Mouse (Mus musculus) thymus, postnatal 4 days (tissue): ENCODE data around the gene Fkbpl.

ENCODE experiments used
- DNase-seq: peaks from one replicate; pipeline ENCODE4 v3.0.0; 2021

Gene Fkbpl

DNA sequence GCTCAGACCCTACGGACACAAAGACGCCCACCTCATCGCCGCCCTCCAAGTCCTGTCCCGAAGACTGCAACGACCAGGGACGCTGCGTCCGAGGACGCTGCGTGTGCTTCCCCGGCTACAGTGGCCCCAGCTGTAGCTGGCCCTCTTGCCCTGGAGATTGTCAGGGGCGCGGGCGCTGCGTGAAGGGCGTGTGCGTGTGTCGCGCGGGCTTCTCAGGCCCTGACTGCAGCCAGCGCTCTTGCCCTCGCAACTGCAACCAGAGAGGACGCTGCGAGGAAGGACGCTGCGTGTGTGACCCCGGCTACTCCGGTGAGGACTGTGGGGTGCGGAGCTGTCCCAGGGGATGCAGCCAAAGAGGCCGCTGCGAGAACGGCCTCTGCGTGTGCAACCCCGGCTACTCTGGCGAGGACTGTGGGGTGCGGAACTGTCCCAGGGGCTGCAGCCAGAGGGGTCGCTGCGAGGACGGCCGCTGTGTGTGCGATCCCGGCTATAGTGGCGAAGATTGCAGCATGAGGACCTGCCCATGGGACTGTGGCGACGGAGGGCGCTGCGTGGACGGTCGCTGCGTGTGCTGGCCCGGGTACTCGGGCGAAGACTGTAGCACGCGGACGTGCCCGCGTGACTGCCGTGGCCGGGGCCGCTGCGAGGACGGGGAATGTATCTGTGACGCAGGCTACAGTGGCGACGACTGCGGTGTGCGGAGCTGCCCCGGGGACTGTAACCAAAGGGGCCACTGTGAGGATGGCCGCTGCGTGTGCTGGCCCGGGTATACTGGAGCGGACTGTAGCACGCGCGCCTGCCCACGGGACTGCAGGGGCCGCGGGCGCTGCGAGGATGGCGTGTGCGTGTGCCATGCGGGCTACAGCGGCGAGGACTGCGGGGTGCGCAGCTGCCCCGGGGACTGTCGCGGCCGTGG, 26.8 kb downstream of the Fkbpl start:
- no peak for DNase-seq

DNA sequence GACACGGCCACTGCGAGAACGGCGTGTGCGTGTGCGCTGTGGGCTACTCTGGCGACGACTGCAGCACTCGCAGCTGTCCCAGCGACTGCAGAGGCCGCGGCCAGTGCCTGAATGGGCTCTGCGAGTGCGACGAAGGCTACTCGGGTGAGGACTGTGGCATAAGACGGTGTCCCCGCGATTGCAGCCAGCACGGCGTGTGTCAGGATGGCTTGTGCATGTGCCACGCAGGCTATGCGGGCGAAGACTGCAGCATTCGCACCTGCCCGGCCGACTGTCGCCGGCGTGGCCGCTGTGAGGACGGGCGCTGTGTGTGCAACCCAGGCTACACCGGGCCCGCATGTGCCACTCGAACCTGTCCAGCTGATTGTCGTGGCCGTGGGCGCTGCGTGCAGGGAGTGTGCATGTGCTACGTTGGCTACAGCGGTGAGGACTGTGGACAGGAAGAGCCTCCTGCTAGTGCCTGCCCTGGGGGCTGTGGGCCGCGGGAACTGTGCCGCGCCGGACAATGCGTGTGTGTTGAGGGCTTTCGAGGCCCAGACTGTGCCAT, 27.8 kb downstream of the Fkbpl start:
- DNase-seq, result no peak

DNA sequence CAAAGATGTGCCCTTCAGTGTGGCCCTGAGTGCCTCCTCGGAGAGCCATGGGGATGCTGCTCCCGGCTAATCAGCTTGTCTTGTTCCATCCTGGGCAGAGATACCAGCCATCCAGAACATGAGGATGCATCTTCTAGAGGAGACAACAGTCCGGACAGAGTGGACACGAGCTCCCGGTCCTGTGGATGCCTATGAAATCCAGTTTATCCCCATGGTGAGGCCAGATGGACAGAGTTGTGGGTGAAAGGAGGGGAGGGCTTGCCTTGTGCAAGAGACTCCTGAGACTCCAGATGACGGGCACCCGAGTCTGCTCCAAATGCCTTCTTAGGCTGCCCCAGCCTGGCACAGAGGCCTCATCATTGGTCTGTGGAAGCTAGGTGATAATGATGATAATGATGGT, 28.6 kb downstream of the Fkbpl start:
- no peak for DNase-seq

DNA sequence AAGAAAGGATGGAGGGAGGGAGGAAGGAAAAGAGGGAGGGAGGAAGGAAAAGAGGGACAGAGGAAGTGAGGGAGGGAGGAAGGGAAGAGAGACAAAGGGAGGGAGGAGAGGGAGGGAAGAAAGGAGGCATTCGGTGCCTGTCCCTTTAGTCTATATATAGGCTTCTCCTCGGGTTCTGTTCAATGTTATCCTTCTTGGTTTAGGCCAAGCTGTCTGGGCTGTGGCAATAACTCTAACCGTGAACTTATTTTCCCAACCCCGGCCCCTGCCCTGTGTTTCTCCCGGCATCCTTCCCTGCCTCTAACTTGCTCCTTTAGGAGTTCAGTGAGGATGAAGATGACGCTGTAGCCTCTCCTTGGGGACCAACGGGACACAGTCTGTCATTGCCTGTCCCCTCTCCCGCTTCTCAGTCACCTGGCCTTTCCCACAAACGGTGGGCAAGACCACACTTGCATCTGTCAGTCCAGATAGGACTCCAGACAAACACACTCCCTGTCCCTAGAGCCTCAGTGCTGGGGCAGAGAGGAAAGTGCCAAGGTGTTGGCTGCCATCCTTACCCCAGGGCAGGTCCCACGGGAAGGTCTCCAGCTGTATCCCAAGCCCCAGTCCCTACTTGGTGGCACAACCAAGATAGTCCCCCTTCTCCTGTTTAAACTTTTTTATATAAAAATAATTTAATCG, 30.1 kb downstream of the Fkbpl start:
- no peak for DNase-seq

DNA sequence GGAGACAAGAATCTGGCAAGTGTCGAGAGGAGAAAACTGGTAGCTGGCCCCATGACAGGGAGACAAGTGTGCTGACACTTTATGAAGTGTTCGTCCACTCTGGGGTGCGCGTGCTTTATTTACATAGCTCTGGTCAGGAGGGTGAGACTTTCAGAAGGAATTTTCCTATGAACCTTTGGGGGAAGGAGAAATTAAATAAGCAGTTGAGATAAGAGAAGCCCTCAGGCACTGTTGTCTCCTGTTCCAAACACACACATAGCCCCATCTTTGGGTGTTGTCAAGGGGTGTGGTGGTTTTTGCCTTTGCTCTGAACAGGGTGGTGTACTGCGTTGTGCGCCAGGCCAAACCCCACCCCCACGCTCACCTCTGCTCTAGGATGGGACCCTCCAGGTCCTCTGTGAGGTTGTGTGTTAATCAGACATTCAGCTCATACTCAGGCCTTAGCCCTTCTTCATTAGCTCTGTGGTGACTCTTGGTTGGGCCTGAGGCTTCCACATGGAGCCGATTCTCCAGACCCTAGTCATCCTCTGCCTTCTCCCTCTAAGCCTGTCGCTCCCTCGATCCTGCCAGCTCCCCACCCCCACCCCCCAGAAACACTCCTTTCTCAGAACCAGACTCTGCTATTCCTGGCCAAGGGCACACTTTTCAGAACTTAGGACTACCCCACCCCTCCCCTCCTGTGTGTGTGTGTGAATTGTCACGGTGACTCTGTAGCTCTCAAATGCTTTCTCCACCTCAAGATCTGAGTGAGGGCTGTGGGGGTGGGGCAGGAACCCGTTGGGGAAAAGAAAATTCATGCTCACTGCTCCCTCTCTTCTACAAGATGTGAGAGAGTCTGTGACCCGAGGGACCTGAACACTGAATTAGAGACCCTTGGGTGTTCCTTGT, 30.9 kb downstream of the Fkbpl start:
- DNase-seq, result no peak

DNA sequence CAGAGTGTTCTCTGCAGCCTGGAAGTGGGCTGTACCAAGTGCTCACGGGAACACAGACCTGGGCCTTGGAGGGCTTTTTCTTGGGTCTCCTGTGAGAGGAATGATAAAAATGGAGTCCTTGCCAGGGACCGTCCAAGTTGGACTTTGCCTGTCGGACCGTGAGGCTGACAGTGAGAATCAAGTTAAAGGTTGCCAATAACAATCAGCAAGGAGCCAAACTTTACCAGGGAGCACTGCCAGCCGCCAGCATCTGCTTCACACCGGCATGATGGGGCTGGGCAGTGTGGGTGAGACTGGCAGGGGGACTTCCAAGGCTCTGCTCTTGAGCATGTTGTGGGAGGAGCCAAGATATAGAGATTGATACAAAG, 31.5 kb downstream of the Fkbpl start:
- DNase-seq, result no peak

DNA sequence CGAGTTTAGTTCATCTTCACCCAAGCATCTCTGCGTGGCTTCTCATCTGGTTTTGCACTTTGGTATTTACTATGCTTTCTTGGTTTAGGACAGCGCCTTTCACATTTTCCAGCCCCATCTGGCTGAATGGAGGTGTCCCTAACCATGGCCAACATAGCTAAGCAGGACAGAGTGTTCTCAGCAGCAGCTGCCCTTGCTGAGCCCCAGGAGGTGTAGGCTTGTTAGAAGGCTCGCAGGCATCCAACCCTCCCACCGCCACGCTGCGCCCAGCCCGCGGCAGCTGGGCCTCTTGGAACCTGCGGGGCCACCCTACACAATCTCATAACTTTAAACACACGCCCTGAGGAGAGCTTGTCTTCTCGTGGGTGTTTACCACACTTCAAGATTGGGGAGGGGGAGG, 32.1 kb downstream of the Fkbpl start:
- DNase-seq, result no peak

DNA sequence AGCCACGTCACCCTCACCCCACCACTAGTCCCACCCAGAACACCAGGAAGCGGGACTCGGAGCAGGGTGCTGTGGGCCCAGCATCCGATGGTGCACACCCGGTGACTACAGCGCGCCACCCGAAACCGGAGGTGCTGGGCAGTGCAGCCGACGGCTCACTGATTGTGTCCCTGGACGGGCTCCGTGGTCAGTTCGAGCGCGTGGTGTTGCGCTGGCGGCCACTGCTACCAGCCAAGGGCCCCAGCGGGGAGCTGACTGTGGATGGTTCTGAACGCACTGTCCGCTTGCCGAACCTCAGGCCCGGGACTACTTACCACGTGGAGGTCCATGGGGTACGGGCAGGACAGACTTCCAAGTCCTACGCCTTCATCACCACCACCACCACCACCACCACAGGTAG, 35.6 kb downstream of the Fkbpl start:
- DNase-seq, result no peak

DNA sequence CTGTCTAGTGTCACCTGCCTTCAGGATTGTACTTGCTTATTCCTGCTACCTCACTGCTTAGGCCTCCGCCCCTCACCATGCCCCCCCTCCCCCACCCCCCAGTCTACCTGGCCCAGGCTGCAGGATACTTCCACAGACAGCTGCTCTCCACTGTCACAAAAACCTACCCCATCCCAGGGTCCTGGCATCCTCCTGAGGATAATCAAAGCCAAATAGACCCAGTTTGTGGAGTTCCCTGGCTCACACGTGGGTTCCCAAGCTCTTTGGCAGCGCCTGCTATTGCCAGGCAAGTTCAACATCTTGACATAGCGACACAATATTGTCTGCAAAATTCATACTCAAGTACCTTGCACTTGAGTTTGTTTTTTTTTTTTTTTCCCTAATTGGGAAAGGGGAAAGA, 36.1 kb downstream of the Fkbpl start:
- no peak for DNase-seq

DNA sequence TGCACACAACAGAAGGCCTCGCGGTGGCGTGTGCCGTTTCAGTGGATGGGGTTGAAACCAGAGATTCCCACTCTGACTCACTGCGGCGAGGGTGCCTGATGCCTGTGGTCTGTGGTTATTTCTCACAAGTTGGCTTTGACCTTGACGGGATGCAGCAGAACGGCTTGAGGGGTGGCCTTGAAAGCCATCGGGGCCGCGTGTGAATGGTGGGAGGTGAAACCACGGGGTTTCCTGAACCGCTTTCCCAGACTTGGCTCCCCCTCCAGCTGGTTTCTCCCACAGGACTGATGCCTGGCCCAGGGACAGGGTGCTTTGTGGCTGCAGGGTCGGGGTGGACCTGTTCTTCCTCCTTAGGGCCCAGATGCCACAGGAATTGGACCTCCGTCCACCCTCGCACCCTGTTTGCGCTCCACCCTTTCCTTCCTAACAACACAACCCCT, 36.6 kb downstream of the Fkbpl start:
- DNase-seq, result no peak

DNA sequence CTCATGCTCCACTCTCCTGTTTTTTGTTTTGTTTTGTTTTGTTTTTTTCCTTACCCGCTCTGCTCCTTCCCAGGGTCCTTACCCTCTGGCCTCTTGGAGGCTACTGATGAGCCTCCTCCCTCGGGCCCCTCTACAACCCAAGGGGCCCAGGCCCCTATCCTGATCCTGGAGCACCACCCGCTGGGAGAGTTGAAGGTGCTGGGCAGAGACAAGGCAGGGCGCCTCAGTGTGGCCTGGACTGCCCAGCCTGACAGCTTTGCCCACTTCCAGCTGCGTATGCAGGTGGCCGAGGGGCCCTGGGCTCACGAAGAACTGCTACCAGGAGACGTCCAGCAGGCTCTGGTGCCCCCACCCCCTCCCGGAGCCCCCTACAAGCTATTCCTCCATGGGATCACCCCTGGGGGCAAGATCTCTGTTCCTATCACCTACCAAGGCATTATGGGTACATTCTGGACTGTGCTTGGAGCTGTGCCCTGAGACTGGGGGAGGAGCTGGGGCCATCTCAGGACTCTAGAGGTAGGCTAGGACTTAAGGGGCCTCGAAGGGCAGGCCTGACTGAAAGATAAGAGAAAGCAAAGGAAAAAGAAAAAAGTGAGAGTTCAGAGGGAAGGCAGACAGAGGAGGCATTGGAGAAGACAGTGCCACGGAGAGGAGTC, 37.4 kb downstream of the Fkbpl start:
- DNase-seq, result no peak

DNA sequence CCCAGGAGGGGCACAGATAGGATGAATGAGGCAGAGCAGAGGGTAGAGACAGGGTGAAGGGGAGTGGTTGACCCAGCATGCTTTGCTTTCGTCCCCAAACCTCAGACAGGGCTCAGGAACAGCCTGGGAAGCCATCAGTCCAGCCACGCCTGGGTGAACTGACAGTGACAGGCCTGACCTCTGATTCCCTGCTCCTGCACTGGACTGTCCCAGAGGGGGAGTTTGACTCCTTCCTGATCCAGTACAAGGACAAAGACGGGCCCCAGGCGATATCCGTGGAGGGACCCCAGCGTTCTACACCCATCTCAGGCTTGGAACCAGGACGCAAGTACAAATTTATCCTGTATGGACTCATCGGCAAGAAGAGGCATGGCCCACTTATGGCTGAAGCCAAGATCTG, 38.6 kb downstream of the Fkbpl start:
- no peak for DNase-seq

DNA sequence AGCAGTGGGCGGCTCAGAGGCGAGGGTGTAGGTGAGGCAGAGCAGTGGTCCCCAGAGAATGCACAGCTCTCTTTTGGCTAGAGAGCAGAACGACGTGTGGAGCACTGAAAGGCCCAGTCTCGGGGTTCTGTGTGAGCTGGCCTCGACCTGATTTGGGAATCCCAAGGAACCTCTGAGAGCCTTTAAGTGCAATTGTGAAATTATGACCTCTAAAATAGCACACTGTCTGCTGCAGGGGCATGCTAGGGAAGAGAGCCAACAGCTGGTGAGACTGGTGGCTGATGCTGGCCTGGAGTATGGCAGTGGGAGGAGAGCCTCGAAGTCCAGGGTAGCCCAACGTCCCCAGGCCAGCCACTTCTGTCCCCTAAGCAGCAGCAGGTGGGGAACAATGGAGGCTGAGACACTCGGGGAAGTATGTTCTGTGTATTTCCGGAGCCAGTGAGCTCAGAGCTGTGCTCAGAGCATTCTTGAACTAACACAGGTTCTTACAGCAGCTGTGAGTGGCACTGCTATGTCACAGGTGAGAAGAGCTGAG, 39.2 kb downstream of the Fkbpl start:
- no peak for DNase-seq

DNA sequence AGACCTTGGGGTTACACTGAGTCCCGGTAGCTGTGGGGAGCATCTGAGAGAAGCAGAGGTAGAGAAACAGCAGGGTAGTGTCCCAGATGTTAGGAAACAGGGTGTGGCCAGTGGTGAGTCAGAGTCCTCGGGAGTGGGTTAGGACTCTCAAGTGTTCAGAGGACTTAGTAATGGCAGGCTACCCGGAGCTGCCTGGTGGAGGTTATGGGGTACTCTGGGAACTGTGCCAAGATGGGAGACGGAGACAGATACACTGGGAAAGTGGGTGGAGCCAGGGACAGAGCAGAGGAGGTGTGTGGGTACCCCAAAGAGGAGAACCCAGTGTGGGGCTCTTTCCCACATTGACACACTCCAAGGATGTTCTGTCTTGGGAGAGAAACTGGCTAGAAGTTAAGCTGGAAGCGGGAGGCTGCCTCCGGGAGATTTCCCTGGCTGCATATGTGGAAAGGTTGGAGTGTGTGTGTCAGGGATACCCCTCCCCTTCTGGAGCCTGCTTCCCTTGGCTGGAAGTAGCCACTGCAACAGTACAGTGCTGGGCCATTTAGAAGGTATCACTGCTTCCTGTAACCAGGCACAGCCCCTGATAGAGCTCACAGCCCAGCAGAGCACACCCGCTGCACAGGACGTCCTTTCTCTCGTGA, 39.8 kb downstream of the Fkbpl start:
- no peak for DNase-seq

DNA sequence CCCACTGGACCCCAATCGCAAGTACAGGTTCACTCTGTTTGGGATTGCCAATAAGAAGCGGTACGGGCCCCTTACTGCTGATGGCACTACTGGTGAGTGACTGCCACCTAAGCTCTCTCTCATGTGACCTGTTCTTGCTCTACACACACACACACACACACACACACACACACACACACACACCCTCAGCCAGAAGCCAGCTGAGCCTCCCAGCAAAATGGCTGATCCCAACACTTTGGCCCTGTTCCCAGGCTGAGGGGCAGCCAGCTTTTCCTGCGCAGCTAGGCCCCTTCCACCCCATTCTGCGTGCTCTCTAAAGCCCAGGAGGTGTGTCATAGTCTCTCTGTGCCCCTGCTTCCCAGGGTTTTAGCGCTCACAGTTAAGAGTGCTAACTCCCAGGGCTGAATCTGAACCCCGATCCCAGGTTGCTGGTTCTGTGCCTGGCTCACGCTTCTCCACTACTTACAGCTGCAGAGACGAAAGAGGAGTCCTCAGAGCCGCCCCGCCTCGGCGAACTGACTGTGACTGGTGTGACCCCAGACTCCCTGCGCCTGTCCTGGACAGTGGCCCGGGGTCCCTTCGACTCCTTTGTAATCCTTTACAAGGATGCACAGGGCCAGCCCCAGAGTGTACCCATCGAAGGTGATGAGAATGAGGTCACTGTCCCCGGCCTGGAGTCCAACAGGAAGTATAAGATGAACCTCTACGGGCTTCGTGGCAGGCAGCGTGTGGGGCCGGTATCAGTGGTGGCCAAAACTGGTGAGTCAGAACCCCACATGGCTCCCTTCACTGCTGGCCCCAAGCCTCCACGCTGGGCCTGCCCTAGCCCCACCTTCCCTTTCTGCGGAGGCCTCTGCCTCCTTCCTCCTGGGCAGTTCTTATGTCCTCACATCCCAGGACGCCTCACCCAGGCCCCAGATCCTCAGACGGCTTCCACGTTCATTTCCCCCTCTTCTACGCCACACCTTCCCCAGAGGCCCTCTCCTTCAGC, 40.9 kb downstream of the Fkbpl start:
- no peak for DNase-seq

DNA sequence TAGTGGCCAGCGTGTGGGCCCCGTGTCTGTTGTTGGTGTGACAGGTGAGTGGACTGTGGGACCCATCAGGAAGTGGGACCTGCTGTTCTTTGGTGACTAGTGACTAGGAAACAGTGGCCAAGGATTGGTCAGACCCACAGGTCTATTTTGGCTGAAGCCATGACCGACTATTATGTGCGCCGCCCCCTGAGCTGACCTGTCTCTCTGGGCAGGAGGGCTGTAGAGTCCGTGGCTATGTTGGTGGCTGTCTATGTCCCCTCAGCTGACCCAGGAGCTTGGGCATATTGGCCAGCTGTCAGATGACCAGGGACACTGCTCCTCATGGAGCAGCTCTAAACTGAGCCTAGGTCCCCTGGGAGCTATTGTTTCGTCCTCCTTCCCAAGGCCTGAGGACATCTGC, 44.3 kb downstream of the Fkbpl start:
- DNase-seq, result no peak

DNA sequence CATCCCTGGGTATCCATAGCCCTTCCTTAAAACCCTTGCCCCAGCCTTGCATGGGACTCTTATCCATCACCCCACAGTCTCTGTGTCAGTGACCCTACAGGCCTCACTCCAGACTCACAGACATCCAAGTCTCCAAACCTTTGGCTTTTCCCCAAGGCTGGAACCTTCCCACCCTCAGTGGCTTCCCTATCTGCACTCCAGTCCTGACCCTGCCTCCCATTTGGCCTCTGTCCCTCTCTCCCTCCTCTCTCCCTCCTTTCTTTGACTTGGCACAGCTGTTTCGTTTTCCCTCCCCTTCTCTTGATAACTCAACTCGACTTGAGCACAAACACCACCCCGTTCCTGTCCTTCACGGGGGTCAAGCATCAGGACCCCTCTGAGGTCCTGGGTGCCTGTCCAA, 45.9 kb downstream of the Fkbpl start:
- DNase-seq, result no peak

DNA sequence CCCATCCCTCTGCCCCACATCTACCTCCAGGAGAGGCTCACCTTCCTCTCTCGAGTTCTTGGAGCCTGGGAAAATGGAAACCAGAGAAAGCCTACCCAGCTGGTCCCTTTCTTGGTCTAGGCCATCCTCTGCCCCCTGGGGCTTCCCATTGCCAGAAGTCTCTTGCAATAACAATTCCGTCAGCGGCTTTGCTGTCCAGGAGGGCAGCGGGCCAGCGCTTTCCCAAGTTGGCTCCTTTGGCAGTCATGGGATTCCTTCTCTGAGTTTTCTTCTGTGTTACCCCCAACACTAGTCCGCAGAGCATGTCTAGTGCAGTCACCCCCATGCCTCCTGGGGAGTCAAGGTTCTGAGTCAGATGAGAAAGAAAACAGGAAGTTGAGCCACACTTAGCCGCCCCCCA, 48.3 kb downstream of the Fkbpl start:
- no peak for DNase-seq
